Mouse (Mus musculus): Measurements from ENCODE around the gene Scg2. TPM values are rescaled to one million over a fixed set of nuclear protein-coding genes. Genes with fewer than 3 reads are reported as not detected.

Scg2 gene
- polyA plus RNA-seq, 1 experiment from 2014 or later, result 0.13 TPM

Other genes with a start within 250 kb of the Scg2 start
- gene Ap1s3, start 231.9 kb upstream of the Scg2 start, polyA plus RNA-seq (2015; fragmentation: Nextera tagmentation; extraction: Ambion mirVana), result 0.11 and 0.27 TPM in 2 replicates

Data from heart, embryonic 16.5 days (tissue).